Mouse (Mus musculus) myocyte (in vitro differentiated cells): ENCODE measurements at regions not wholly inside any gene's neighbourhood (a gene's known extent, or its start where the extent isn't known, plus 50 kb on each side); places are given as distances from the start of the nearest gene placed in this dataset.

Experiments
- CEBPB ChIP-seq: IDR thresholded peaks from 2 replicates; pipeline ENCODE4 v1.6.1; 2011; ENCODE audit warnings: mild to moderate bottlenecking, moderate library complexity; ENCODE audit not compliant: poor library complexity, insufficient read depth, severe bottlenecking
- E2F4 ChIP-seq: IDR thresholded peaks from one replicate; pipeline ENCODE4 v1.6.1; 2011; ENCODE audit warnings: mild to moderate bottlenecking, control low read depth, moderate library complexity; ENCODE audit not compliant: insufficient read depth
- MAX ChIP-seq: IDR thresholded peaks from one replicate; pipeline ENCODE4 v1.6.1; 2011; ENCODE audit warnings: low read depth, mild to moderate bottlenecking, control low read depth
- MYOD1 ChIP-seq, 3 experiments: IDR thresholded peaks; one replicate each; pipeline ENCODE4 v1.6.1; 2011; ENCODE audit warnings: control low read depth in 2 of 3, low read depth in 2 of 3, mild to moderate bottlenecking in 2 of 3, moderate library complexity in 1 of 3; ENCODE audit not compliant: insufficient read length in 2 of 3, control insufficient read depth in 1 of 3
- MYOG ChIP-seq, 3 experiments: IDR thresholded peaks; one replicate each; pipeline ENCODE4 v1.6.1; 2011; ENCODE audit warnings: control low read depth in 2 of 3, low read depth in 2 of 3, mild to moderate bottlenecking in 2 of 3; ENCODE audit not compliant: insufficient read length in 2 of 3, control insufficient read depth in 1 of 3, insufficient read depth in 1 of 3
- POLR2A ChIP-seq: IDR thresholded peaks from one replicate; pipeline ENCODE4 v1.6.1; 2011; ENCODE audit warnings: low read depth, mild to moderate bottlenecking, control low read depth, moderate library complexity; ENCODE audit not compliant: insufficient read length
- REST ChIP-seq: IDR thresholded peaks from one replicate; pipeline ENCODE4 v1.6.1; 2011; ENCODE audit warnings: mild to moderate bottlenecking, control low read depth, moderate library complexity; ENCODE audit not compliant: insufficient read depth, insufficient read length
- TCF12 ChIP-seq: IDR thresholded peaks from one replicate; pipeline ENCODE4 v1.6.1; 2011; ENCODE audit warnings: mild to moderate bottlenecking, control low read depth; ENCODE audit not compliant: poor library complexity, insufficient read depth, severe bottlenecking
- USF1 ChIP-seq: IDR thresholded peaks from one replicate; pipeline ENCODE4 v1.6.1; 2011; ENCODE audit warnings: low read depth, mild to moderate bottlenecking, control low read depth, moderate library complexity

DNA sequence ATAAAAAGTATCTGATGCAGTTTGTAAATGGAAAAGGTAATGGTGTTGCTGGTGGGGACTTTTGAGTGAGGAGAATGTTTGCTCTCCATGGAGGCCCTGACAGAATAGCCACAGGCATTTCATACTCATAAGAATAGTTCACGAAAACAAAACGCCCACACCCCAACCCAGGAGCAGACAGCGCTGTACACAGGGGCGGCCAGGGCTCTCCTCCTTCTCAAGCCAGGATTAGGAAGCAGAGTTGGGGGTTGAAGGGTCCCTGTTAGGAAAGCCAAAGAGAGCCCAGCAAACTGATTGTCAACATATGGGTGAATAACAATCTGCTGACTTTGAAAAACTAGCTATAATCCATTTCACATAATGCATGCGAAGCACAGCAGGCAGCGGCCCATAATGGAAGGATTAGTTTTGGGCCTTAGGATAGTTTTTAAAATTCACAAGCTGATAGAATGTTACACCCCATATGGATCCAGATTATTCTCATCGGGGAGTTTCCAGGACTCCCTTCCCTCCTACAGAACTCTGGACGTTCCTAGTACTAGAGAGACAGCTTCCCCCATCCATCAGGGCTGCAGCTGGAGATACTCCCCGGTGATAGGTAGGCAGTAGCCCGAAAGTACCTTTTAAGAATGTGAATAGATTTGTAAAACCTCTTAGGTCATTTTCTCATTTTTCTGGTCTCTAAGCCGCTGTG is 50.6 kb upstream of the Kif2a start:
- TF ChIP-seq POLR2A (no peak), USF1 (no peak), CEBPB (no peak), TCF12 (no peak), MAX (no peak), E2F4 (no peak), REST (no peak), MYOD1 (IDR thresholded peaks at IDR 0.05; ENCODE audit: control insufficient read depth in 1 of 3, insufficient read length in 2 of 3, low read depth in 2 of 3) (no peak), MYOG (IDR thresholded peaks at IDR 0.05; ENCODE audit: control insufficient read depth in 1 of 3, insufficient read depth in 1 of 3, insufficient read length in 2 of 3, low read depth in 2 of 3) (no peak)
